Mouse (Mus musculus) gastrocnemius, adult 8-10 months (tissue): ENCODE results near the gene Slc26a11. TPM values are rescaled to one million over a fixed set of nuclear protein-coding genes. Genes with fewer than 3 reads are reported as not detected.

ENCODE experiments used
- DNase-seq, 2 experiments: peaks; one replicate each; pipeline ENCODE4 v3.0.0; 2022; ENCODE audit warnings: low spot score in 2 of 2
- total RNA-seq, 4 experiments: library from RNA; stranded (reverse); gene quantifications; 2 replicates each; pipeline ENCODE4 v1.2.4; 2022

Gene Slc26a11
- 1 to 10 TPM; 2.5 to 4.2 (median 3.0) TPM for total RNA-seq

DNA sequence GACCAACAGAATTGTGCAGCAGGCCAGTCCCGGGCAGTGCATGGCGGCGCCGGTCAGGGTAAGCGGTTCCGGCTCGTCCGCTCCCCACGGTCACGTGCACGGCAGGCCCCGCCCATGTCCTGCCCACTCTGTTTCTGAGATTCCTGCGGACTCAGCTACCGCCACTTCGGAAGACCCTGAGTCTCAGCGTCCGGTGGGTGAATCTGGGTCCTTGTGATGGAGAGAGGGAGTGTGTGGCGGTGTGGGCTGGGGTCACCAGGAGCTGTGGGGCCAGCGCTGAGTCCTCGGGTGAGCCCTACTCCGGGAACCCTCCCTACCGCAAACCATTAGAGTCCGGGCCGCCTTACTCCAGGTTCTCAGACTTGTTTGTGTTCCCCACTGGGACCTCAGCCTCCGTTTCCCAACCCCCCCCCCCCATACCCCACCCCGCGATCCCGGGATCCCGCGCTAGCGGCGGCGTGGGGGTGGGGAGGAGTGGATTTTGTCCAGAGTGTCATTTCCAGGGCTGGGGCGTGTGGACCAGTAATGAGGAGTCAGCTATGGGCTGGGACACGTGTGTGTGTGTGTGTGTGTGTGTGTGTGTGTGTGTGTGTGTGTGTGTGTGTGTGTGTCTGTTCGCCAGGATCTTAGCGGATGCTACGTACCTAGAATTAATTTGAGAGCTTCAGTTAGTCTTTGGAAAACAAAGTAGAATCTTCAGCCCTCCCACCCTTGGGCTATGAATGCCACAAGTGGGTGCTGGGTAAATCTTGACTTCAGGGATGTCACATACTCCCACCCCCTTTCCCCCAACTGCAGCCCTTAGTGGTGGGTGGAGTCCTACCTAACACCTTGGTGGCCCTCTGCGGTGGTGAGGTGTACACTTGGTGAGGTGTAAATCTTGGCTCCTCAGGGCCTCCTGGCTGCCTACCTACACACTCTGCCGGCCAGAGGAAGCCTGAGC lies at the start of gene Slc26a11, which contains the start of gene Sgsh:
TSS of gene Slc26a11 (plus strand) at position 115 of the 943 bp plus-strand sequence.
TSS of gene Sgsh (minus strand) at position 94 of the 943 bp plus-strand sequence.
- peak; percentile 75 to 84 for DNase-seq

DNA sequence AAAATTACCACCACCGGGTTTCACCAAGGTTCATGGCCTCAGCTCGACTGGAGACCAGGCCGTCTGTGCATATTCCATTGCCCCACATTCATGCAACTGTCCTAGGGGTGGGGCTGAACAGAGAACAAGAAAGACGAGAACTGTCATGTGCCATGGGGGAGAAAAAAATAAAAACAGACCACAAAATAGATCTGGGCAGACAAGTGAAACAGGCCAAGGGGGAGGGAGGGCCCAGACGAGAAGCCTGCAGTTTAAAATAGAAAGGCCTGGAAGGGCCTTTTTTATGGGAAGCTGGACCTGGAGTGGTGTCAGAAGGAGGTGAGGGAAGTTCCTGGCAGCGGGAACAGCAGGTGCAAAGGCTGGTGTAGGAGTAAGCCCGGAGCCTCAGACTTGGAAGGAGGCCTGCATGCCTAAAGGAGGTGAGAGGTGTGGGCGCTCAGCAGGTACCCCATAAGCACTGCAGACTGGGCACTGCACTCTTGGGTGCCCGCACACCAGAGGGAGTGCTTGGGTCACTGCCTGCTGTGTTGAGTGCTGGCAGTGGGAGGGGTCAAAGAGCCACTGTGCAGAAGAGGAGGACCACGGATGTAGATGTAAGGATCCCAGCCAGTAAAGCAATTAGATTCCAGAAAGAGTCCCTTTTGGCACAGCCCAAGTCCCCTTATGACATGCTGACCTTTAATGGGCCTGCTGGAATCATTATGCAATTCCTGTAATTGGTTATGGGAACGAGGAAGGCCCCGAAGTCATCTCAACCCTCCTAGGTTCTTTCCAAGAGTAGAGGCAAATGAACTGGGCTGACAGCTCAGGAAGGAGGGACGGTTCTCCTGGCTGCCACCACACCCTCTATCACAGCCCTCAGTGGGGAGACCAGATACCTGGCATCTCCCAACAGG lies 48.3 kb upstream of the Slc26a11 start:
- no peak for DNase-seq

DNA sequence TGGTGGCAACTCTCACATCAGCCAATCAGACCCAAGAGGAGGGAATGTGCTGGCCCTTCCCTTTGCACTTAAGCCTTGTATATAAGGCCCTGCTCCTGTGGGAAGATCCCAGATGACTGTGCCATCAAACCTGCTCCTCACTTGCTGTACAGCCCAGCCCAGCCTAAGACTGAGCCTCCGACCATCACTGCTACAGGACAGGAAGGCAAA lies 47.8 kb upstream of the Slc26a11 start, which contains the start of gene Card14:
TSS of gene Card14 (plus strand) at position 111 of the 210 bp plus-strand sequence.
- DNase-seq = no peak

DNA sequence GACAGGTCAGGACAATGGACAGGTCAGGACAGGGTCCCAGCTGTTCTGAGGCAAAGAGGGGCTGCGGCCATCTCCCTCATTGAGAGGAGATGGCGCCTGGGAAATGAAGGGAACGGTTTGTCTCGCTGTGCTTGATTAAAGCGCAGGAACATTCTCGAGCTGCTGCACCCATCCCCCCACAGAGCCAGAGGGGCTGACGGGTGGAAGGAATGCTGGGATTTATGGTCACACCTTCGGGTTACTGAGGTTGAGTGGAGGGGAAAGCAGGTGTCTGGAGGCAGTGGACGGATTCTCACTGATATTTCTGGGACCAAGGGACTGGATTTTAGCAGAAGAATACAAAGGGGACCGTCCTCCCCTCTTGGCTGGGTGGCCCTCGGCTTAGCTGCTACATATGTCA lies 47.4 kb upstream of the Slc26a11 start:
- no peak for DNase-seq

- DNase-seq = no peak
These were observed 44.7 kb upstream of the Slc26a11 start for GRCm38 (mm10) chr11:119310621-119311020.

- DNase-seq = no peak
These were observed 41.0 kb upstream of the Slc26a11 start for GRCm38 (mm10) chr11:119314252-119314936.

GRCm38 (mm10) chr11:119316720-119317119 lies 38.6 kb upstream of the Slc26a11 start:
- peak in 1 of 2 experiments; percentile 20 for DNase-seq

DNA sequence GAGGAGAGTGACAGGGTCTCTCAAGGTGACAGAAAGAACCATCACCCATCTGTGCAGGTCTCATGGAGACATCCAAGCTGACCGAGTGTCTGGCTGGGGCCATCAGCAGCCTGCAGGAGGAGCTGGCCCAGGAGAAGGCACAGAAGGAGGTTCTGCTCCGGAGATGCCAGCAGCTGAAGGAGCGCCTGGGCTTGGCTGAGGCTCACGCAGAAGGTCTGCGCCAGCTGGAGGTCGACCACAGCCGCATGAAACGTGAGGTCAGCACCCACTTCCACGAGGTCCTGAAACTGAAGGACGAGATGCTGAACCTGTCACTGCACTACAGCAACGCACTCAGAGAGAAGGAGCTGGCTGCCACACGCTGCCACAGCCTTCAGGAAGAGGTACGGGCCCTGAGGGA lies 32.8 kb upstream of the Slc26a11 start:
- no peak for DNase-seq

DNA sequence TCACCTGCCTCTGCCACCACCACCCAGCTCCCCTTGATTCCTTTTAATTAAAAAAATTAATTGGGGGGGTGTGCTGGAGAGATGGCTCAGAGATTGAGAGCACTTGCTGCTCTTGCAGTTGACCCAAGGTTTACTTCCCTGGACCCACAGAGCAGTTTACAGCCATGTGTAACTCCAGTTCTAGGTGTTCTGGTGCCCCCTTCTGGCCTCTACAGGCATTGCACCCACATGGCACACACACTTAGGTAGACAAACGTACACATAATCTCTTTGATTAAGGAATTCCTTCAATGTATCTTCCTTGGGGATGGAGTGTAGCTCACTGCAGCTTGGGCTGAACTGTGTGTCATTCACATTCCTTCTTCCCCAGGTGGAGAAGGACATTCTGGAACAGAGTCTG lies 30.3 kb upstream of the Slc26a11 start:
- DNase-seq = no peak

DNA sequence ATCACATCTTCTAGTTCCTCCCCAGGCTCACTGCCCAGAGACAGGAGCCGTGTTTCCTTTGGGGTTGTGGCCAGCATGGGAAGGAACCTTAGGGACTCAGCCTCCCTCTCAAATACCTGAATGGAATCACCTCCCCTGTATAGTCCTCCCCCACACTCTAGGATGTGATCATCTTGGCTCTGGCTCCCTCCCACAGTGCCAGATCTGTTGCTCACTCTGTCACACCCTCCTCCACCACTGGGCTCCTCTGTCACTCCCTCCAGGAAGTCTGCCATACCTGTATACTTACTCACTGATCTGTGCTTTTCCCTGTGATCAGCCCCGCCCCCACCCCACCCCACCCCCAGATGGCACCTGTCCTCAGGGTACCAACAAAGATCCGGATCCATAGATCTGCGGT lies 24.8 kb upstream of the Slc26a11 start:
- no peak for DNase-seq

DNA sequence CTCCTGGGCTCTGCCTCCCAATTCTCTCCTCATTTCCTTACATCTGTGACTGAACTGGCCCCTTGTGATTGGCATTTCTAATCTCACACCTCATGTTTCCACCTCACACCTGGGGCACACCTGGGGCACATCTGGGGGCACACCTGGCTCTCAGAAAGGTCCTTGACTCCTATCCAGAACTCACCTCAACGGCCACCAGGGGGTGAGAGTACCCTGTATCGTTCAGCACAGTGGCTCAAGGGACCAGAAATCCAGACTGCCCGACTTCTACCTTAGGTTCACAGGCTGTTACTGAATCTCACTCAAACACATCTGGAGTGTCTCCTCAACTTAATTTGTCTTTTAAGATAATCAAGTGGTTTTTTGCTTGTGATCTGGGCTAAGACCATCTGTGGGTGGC lies 23.4 kb upstream of the Slc26a11 start:
- DNase-seq = no peak

DNA sequence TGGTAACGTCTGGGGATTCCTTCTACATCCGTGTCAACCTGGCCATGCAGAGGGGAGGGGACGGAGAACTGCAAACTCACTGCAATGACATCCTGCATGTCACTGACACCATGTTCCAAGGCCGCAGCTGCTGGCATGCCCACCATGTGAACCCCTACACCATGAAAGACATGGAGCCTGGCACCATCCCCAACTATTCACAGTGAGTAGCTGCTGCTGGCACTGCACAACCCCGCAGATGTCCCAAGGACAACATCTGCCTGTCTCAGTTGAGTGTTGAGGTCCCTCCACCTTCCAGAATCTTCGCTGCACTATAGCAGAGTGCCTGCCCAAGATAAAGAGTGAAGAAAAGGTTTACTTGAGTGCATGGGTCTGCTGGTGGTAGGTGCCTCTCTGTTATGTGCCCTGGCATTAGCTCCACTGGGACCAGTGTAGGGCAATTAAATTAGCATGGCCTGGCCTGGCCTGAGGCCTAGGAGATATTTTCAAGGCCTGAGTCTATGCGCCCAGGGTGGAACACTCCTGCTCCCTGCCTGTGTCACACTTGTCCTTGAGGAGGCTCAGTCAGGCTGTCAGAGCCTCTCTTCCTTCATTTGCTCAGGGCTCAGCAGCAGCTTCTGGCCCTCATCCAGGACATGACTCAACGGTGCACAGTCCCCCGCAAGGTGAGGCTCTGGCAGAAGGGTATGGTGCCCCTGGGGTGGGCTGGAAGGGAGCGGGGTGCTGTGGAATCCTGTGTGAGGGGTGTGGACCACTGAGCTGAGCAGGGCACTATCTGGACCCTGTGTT lies 16.9 kb upstream of the Slc26a11 start:
- DNase-seq = no peak

GRCm38 (mm10) chr11:119339179-119339578 lies 16.2 kb upstream of the Slc26a11 start:
- DNase-seq = no peak

- peak; percentile 52 to 65 for DNase-seq
These were observed 15.7 kb upstream of the Slc26a11 start for GRCm38 (mm10) chr11:119339637-119340036.

DNA sequence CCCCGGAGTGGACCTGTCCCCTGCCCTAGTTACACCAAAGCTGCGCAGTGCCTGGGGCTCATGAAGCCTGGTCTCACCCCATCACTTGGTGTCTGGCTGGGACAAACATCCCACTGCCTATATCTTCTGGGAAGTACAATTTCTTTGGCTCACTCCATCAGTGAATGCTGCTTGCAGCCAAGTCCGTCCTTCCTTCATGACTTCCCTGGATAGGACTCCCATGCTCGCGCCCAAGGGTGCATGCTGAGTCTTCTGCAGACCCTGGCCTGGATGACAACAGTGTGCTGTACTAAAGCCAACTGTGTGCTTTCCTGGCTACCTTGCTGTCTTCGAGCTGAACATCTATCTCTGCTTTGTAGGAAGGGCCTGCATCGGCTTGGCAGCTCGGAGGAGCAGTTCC lies 11.2 kb upstream of the Slc26a11 start:
- DNase-seq = no peak

DNA sequence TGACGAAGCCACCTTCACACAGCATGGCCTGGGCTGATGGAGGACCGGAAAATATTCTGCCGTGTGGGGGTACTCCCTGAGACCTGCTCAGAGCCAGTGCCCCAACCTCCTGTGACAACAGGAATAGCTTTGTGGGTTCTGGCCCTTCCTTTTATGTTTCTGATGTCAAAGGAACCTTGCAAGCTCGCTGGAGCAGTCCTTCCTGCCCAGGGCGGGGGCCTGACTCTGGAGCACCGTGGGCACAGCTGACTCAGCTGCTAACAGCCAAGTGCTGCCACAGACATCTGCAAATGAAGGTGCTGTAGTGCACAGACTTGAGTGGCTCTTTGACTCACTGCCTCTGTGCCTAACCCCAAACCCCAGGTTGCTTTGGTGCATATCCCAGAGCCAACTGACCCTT lies 10.5 kb upstream of the Slc26a11 start:
- no peak for DNase-seq

GRCm38 (mm10) chr11:119347125-119347524 lies 8.2 kb upstream of the Slc26a11 start:
- no peak for DNase-seq

DNA sequence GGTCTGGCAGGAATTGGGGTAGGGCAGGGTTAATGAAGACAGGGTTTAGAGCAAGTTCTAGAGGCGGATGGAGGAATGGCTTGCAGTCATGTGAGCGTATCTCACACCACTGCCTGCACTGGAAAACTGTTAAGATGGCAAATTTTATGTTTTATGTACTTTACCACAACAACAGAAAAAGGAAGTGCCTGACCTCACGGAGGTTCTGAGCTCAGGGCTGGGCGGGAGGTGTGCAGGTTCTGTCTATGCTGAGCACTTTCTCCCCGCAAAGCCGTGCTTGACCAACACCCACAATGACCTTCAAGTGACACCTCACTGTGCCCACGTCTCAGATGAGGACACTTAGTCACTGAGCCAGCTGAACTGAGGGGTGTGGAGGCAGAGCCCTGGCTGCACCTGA lies 3.2 kb upstream of the Slc26a11 start:
- no peak for DNase-seq

GRCm38 (mm10) chr11:119353946-119354345 lies 1.4 kb upstream of the Slc26a11 start:
- no peak for DNase-seq

DNA sequence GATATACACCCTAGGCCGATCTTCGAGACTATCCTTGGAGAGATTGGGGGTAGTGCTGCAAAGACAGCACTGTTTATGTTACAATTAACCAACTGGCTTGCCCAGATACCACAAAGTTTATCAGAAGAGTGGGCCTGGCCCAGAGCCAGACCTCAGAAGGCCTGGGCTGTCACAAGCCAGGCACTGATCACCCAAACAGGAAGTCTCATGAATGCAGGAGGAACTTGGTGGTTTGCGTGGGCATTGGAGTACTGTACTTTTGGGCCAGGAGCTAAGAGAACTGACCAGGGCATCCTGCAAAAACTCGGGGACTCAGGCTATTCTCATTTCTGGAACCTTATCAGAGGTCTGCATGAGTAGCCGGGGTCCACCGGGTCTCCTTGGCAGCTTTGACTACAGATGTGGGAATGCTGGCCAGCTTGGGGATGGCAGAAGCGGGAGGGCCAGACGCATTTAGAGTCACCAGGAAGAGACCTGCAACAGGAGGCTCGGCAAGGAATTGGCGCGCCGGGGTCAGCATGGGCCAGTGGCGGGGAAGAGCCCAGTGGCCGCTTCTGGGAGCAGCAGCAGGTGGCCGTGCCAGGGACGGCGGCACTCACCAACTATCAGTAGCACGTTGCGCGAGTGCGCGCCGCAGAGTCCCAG lies 437 bp upstream of the Slc26a11 start:
- peak in 1 of 2 experiments; percentile 34 for DNase-seq
